Mouse (Mus musculus): Measurements from ENCODE around the gene Zfp184. TPM values are rescaled to one million over a fixed set of nuclear protein-coding genes. Genes with fewer than 3 reads are reported as not detected.

Zfp184 gene
- polyA plus RNA-seq, 1 experiment = 0.44 TPM

GRCm38 (mm10) chr13:21969816-21970215 lies 24.9 kb downstream of the Zfp184 start:
- no peak overlapping the region for H3K4me3 ChIP-seq (ENCODE audit: insufficient read depth, low read depth, low read length)
- H3K36me3 ChIP-seq (ENCODE audit: control insufficient read depth, insufficient read depth, low read length) = no peaks in the 10 kb centered on the region
- WGBS = 29% methylated on average over 2 of the region's 2 CpGs
- no peak for DNase-seq
- no peaks in the 10 kb centered on the region; the same call in 1 of the 2 replicates for H3K4me1 ChIP-seq (ENCODE audit: control insufficient read depth, insufficient read depth, low read length)
- no peak overlapping the region for H3K27ac ChIP-seq (ENCODE audit: insufficient read depth, low read depth, low read length)
- no peak for TF ChIP-seq POLR2A (IDR thresholded peaks at IDR 0.05; ENCODE audit: low read depth, low read length)
- TF ChIP-seq CTCF (conservative IDR thresholded peaks at IDR 0.05; ENCODE audit: insufficient read depth, insufficient read length, low read depth, low read length) = no peak
- no peaks in the 10 kb centered on the region for H3K27me3 ChIP-seq (replicated peaks; ENCODE audit: control insufficient read depth, insufficient read depth, low read length)

- Histone ChIP-seq H3K27me3 (replicated peaks; ENCODE audit: control insufficient read depth, insufficient read depth, low read length) (no peaks in the 10 kb centered on the region), H3K27ac (ENCODE audit: insufficient read depth, low read depth, low read length) (no peak overlapping the region), H3K36me3 (ENCODE audit: control insufficient read depth, insufficient read depth, low read length) (no peaks in the 10 kb centered on the region), H3K4me3 (ENCODE audit: insufficient read depth, low read depth, low read length) (no peak overlapping the region), H3K4me1 (ENCODE audit: control insufficient read depth, insufficient read depth, low read length) (no peaks in the 10 kb centered on the region; the same call in 1 of the 2 replicates)
- DNase-seq = no peak
- TF ChIP-seq CTCF (conservative IDR thresholded peaks at IDR 0.05; ENCODE audit: insufficient read depth, insufficient read length, low read depth, low read length) (no peak), POLR2A (IDR thresholded peaks at IDR 0.05; ENCODE audit: low read depth, low read length) (no peak)
- WGBS = 41% methylated on average over 3 of the region's 3 CpGs
These were observed 26.7 kb downstream of the Zfp184 start for GRCm38 (mm10) chr13:21971641-21972040.

- 1% methylated on average over 23 of the region's 23 CpGs for WGBS
- Histone ChIP-seq H3K27ac (ENCODE audit: insufficient read depth, low read depth, low read length) (peak overlapping the region; percentile 84), H3K4me3 (ENCODE audit: insufficient read depth, low read depth, low read length) (peak overlapping the region; percentile 92), H3K4me1 (ENCODE audit: control insufficient read depth, insufficient read depth, low read length) (no peaks in the 10 kb centered on the region; the same call in 1 of the 2 replicates), H3K27me3 (replicated peaks; ENCODE audit: control insufficient read depth, insufficient read depth, low read length) (no peaks in the 10 kb centered on the region), H3K36me3 (ENCODE audit: control insufficient read depth, insufficient read depth, low read length) (no peaks in the 10 kb centered on the region)
- peak; percentile 95 for DNase-seq
- TF ChIP-seq POLR2A (IDR thresholded peaks at IDR 0.05; ENCODE audit: low read depth, low read length) (no peak), CTCF (conservative IDR thresholded peaks at IDR 0.05; ENCODE audit: insufficient read depth, insufficient read length, low read depth, low read length) (peak; percentile 82)
These were observed 29.4 kb downstream of the Zfp184 start for GRCm38 (mm10) chr13:21974221-21974725.

- DNase-seq = peak; percentile 84
- Histone ChIP-seq H3K27me3 (replicated peaks; ENCODE audit: control insufficient read depth, insufficient read depth, low read length) (no peaks in the 10 kb centered on the region), H3K36me3 (ENCODE audit: control insufficient read depth, insufficient read depth, low read length) (no peaks in the 10 kb centered on the region), H3K4me3 (ENCODE audit: insufficient read depth, low read depth, low read length) (peak overlapping the region; percentile 92), H3K4me1 (ENCODE audit: control insufficient read depth, insufficient read depth, low read length) (no peaks in the 10 kb centered on the region; the same call in 1 of the 2 replicates), H3K27ac (ENCODE audit: insufficient read depth, low read depth, low read length) (peak overlapping the region; percentile 84)
- no peak for TF ChIP-seq CTCF (conservative IDR thresholded peaks at IDR 0.05; ENCODE audit: insufficient read depth, insufficient read length, low read depth, low read length)
- no peak for TF ChIP-seq POLR2A (IDR thresholded peaks at IDR 0.05; ENCODE audit: low read depth, low read length)
- 5% methylated on average over 20 of the region's 20 CpGs for WGBS
These were observed 30.0 kb downstream of the Zfp184 start for GRCm38 (mm10) chr13:21974726-21975473.

- WGBS = 3% methylated on average over 58 of the region's 58 CpGs
- H3K27me3 ChIP-seq (replicated peaks; ENCODE audit: control insufficient read depth, insufficient read depth, low read length) = peaks cover 3% of the 10 kb centered on the region; the same call in 1 of the 2 replicates
- DNase-seq = peak; percentile 13
- H3K27ac ChIP-seq (ENCODE audit: insufficient read depth, low read depth, low read length) = no peak within 1 kb of the TSS
- H3K36me3 ChIP-seq (ENCODE audit: control insufficient read depth, insufficient read depth, low read length) = no peaks in the 10 kb centered on the region
- H3K4me3 ChIP-seq (ENCODE audit: insufficient read depth, low read depth, low read length) = peak within 1 kb of the TSS; percentile 35
- TF ChIP-seq POLR2A (IDR thresholded peaks at IDR 0.05; ENCODE audit: low read depth, low read length) = no peak
- TF ChIP-seq CTCF (conservative IDR thresholded peaks at IDR 0.05; ENCODE audit: insufficient read depth, insufficient read length, low read depth, low read length) = no peak
- H3K4me1 ChIP-seq (ENCODE audit: control insufficient read depth, insufficient read depth, low read length) = no peaks in the 10 kb centered on the region
These were observed 36.3 kb downstream of the Zfp184 start, which contains the start of gene Pom121l2 for GRCm38 (mm10) chr13:21980981-21981802. Gene Pom121l2, plus strand, starts transcription at chr13:21981194.

- Histone ChIP-seq H3K4me1 (ENCODE audit: control insufficient read depth, insufficient read depth, low read length) (no peaks in the 10 kb centered on the region), H3K4me3 (ENCODE audit: insufficient read depth, low read depth, low read length) (peak overlapping the region; percentile 35; the same call in 1 of the 2 replicates), H3K27ac (ENCODE audit: insufficient read depth, low read depth, low read length) (no peak overlapping the region), H3K36me3 (ENCODE audit: control insufficient read depth, insufficient read depth, low read length) (no peaks in the 10 kb centered on the region), H3K27me3 (replicated peaks; ENCODE audit: control insufficient read depth, insufficient read depth, low read length) (peaks cover 3% of the 10 kb centered on the region; the same call in 1 of the 2 replicates)
- DNase-seq = no peak
- 18% methylated on average over 17 of the region's 17 CpGs for WGBS
- TF ChIP-seq POLR2A (IDR thresholded peaks at IDR 0.05; ENCODE audit: low read depth, low read length) = no peak
- no peak for TF ChIP-seq CTCF (conservative IDR thresholded peaks at IDR 0.05; ENCODE audit: insufficient read depth, insufficient read length, low read depth, low read length)
These were observed 36.9 kb downstream of the Zfp184 start for GRCm38 (mm10) chr13:21981803-21982193.
